Mouse (Mus musculus): ENCODE measurements around the gene Mettl8. TPM values are rescaled to one million over a fixed set of nuclear protein-coding genes. Genes with fewer than 3 reads are reported as not detected.

Gene Mettl8
- total RNA-seq, 2 experiments from 2014 or later: 4.6 to 5.1 TPM

DNA sequence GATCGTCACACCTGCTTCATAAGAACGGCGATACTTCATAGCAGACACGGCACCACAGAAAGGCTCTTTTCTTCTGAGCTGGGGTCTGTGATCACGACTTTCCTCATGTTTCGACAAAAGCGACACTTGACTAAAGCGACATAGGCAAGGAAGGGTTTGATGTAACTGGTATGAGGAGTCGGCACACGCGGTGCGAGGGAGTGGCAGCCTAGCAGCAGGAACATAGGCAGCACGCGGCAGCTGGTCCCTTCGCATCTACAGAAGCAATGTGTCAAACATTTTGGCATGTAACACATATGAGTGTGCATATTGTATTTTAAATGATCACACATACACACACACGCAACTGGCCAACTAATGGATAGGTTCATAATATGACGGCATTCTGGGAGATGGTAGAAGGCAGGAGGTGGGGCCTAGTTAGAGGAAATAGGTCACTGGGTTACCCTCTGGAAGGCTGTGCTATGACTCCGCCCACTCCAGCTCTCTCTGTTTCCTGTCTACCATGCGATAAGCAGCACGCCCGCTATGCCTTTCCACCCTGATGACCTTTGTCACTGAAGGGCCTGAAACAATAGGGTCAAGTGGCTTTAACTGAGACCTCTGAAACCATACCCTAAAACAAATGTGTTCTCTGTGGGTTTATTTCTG lies 116.4 kb downstream of the Mettl8 start:
- intact Hi-C loops (cut with DNase I): no loop called here
- no peak for DNase-seq

GRCm38 (mm10) chr2:70934772-70935171 lies 120.6 kb downstream of the Mettl8 start:
- DNase-seq: no peak
- intact Hi-C loops (cut with DNase I): no loop called here

- DNase-seq: no peak
- intact Hi-C loops (cut with DNase I): no loop called here
Observed at GRCm38 (mm10) chr2:70933516-70933915, 121.9 kb downstream of the Mettl8 start.

DNA sequence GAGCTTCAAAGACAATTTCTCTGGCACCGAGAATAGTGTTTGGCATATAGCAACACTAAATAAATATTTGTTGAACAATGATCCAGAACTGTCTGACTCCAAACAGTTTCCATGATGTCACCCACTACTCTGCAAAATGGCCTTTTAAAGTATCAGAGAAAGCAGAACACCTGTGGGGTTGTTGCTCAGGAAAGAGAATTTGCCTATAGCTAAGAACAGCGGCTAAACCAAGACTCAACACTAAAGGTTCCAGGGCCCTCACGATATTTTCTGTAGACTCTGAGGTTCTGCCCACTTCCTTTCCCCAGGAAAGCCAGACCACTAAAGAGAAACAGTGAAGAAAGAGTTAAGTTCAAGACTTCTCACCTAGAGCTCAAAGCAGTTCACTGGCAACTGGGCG lies 122.4 kb downstream of the Mettl8 start:
- intact Hi-C loops (cut with DNase I): no loop called here
- no peak for DNase-seq

GRCm38 (mm10) chr2:70930631-70931288 lies 124.6 kb downstream of the Mettl8 start:
- DNase-seq: no peak
- intact Hi-C loops (cut with DNase I): no loop called here

GRCm38 (mm10) chr2:70929714-70930113 lies 125.7 kb downstream of the Mettl8 start:
- intact Hi-C loops (cut with DNase I): no loop called here
- DNase-seq: no peak

GRCm38 (mm10) chr2:70924049-70924448 lies 131.3 kb downstream of the Mettl8 start:
- DNase-seq: no peak
- intact Hi-C loops (cut with DNase I): no loop called here

GRCm38 (mm10) chr2:70922814-70923213 lies 132.6 kb downstream of the Mettl8 start:
- intact Hi-C loops (cut with DNase I): no loop called here
- DNase-seq: no peak

- intact Hi-C loops (cut with DNase I): no loop called here
Observed at GRCm38 (mm10) chr2:70920937-70921596, 134.3 kb downstream of the Mettl8 start.

DNA sequence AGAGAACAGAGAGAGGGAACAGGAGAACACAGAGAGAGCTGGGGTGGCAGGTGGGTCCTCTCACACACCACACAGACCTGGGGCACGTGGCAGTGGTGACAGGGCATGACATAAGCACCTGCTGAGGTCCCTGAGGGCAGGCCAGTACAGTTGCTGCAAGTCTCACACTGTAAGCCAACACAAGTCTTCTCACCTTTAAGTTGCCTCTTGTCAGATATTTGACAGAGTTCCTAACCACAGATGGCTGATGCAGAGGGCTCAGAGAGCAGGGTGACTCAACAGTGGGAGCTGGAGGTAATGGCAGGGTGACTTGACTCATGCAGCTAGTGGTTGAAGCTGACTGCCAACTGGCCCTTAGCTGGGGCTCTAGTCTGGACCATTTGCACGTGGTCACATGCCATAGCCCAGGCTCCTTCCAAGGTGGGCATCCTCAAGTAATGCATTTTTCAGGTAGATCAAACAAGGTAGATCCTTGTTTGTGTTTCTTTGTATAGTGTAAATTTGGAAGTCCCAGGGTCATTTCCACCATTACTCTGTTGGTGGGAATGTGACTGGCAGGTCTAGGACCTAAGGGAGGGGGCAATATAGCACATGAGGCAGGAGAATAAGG lies 135.4 kb downstream of the Mettl8 start:
- intact Hi-C loops (cut with DNase I): no loop called here
- no peak for DNase-seq

More at GRCm38 (mm10) chr2:70920937-70921596, 134.3 kb downstream of the Mettl8 start:
- no peak for DNase-seq

GRCm38 (mm10) chr2:70918516-70918915 lies 136.9 kb downstream of the Mettl8 start:
- intact Hi-C loops (cut with DNase I): no loop called here
- DNase-seq: no peak

Other genes with a start within 250 kb of the Mettl8 start
- gene Tlk1, start 229.9 kb downstream of the Mettl8 start, total RNA-seq (2021): 10 to 100 TPM; 45.9 to 47.3 TPM
- gene Dcaf17, start 255 bp downstream of the Mettl8 start, total RNA-seq (2021): 1 to 10 TPM; 6.0 to 6.9 TPM
- 1 to 10 TPM; 1.1 to 1.7 TPM for gene Cybrd1, start 62.3 kb upstream of the Mettl8 start, total RNA-seq (2021)
- gene Dync1i2, start 156.1 kb upstream of the Mettl8 start, total RNA-seq (2021): 10 to 100 TPM; 85.4 to 92.6 TPM

All from heart, postnatal 10 days (tissue).